Mouse (Mus musculus): ENCODE results near the gene Tril. TPM values are rescaled to one million over a fixed set of nuclear protein-coding genes. Genes with fewer than 3 reads are reported as not detected.

Gene Tril
- total RNA-seq, 1 experiment = 2.4 TPM

GRCm38 (mm10) chr6:53854971-53855856, 34.6 kb upstream of the Tril start:
- H3K4me1 ChIP-seq (ENCODE audit: control insufficient read depth in 2 of 2, insufficient read depth in 2 of 2, low read length in 2 of 2, poor library complexity in 1 of 2) = no peaks in the 10 kb centered on the region
- H3K9me3 ChIP-seq (ENCODE audit: control insufficient read depth, insufficient read depth, low read depth, low read length) = no peaks in the 10 kb centered on the region
- H3K27ac ChIP-seq (ENCODE audit: insufficient read depth, low read depth, low read length, poor library complexity, severe bottlenecking) = no peak overlapping the region
- H3K36me3 ChIP-seq (ENCODE audit: control insufficient read depth, insufficient read depth, low read length, poor library complexity, severe bottlenecking) = no peaks in the 10 kb centered on the region
- no peak overlapping the region for H3K9ac ChIP-seq (ENCODE audit: insufficient read depth, low read depth, low read length, poor library complexity, severe bottlenecking)
- H3K4me3 ChIP-seq (ENCODE audit: insufficient read depth in 1 of 2, low read depth in 1 of 2, low read length in 2 of 2, poor library complexity in 1 of 2, severe bottlenecking in 1 of 2) = no peak overlapping the region
- in situ Hi-C loops (cut with MboI; ENCODE audit: low sequenced_read_pairs in 2 of 2, unreplicated experiment in 2 of 2) = no loop called here
- no peak for DNase-seq (ENCODE audit: low read depth, low spot score)
- TF ChIP-seq HCFC1 (IDR thresholded peaks at IDR 0.05; ENCODE audit: borderline replicate concordance, insufficient read depth, low read length) (no peak), MAFK (IDR thresholded peaks at IDR 0.05; ENCODE audit: insufficient read depth, low read depth, low read length) (no peak), CHD2 (IDR thresholded peaks at IDR 0.05; ENCODE audit: low read depth, low read length) (no peak), ZC3H11A (IDR thresholded peaks at IDR 0.05; ENCODE audit: borderline replicate concordance, low read depth, low read length) (no peak), ZNF384 (IDR thresholded peaks at IDR 0.05; ENCODE audit: low read depth, low read length) (no peak)

DNA sequence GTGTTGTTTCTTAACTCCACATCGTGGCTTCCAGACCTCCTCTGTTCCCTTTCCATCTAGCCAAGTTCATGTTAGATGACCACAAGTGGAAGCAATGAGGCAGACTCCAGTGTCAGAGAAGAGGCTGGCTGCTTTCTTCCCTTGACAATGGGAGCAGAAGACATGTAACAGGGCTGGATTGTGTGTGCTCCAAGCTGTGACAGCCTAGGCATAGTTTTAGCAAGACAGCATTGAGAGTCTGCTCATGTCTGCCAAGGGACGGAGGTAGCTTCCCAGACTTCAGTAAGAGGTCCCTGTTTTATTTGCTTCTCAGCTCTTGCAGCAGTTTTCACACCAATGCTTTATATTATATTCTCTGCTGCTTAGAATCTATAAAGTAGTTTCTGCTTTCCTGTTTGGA, 33.6 kb upstream of the Tril start:
- no peak for DNase-seq (ENCODE audit: low read depth, low spot score)
- H3K9ac ChIP-seq (ENCODE audit: insufficient read depth, low read depth, low read length, poor library complexity, severe bottlenecking) = no peak overlapping the region
- no peak overlapping the region for H3K4me3 ChIP-seq (ENCODE audit: insufficient read depth in 1 of 2, low read depth in 1 of 2, low read length in 2 of 2, poor library complexity in 1 of 2, severe bottlenecking in 1 of 2)
- no peaks in the 10 kb centered on the region for H3K4me1 ChIP-seq (ENCODE audit: control insufficient read depth in 2 of 2, insufficient read depth in 2 of 2, low read length in 2 of 2, poor library complexity in 1 of 2)
- in situ Hi-C loops (cut with MboI; ENCODE audit: low sequenced_read_pairs in 2 of 2, unreplicated experiment in 2 of 2) = no loop called here
- H3K9me3 ChIP-seq (ENCODE audit: control insufficient read depth, insufficient read depth, low read depth, low read length) = no peaks in the 10 kb centered on the region
- TF ChIP-seq HCFC1 (IDR thresholded peaks at IDR 0.05; ENCODE audit: borderline replicate concordance, insufficient read depth, low read length) (no peak), CHD2 (IDR thresholded peaks at IDR 0.05; ENCODE audit: low read depth, low read length) (no peak)
- H3K27ac ChIP-seq (ENCODE audit: insufficient read depth, low read depth, low read length, poor library complexity, severe bottlenecking) = no peak overlapping the region
- no peaks in the 10 kb centered on the region for H3K36me3 ChIP-seq (ENCODE audit: control insufficient read depth, insufficient read depth, low read length, poor library complexity, severe bottlenecking)

DNA sequence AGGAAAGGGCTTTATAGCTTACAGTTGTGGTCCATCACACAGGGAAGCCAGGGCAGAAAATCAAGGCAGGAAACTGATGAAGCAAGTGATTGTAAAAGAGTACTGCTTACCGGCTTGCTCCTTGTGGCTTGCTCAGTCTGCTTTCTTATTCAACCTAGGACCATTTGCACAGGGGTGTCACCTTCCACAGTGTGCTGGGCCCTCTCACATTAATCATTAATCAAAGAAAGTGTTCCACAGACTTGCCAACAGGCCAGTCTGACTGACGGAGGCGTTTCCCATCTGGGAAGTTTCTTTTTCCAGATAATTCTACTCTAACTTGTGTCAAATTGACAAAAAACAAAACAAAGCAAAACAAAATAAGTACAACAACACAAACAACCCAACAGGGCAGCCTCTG, 32.9 kb upstream of the Tril start:
- H3K36me3 ChIP-seq (ENCODE audit: control insufficient read depth, insufficient read depth, low read length, poor library complexity, severe bottlenecking) = no peaks in the 10 kb centered on the region
- H3K9ac ChIP-seq (ENCODE audit: insufficient read depth, low read depth, low read length, poor library complexity, severe bottlenecking) = no peak overlapping the region
- TF ChIP-seq ZC3H11A (IDR thresholded peaks at IDR 0.05; ENCODE audit: borderline replicate concordance, low read depth, low read length) = no peak
- no peak for TF ChIP-seq ZNF384 (IDR thresholded peaks at IDR 0.05; ENCODE audit: low read depth, low read length)
- TF ChIP-seq MAFK (IDR thresholded peaks at IDR 0.05; ENCODE audit: insufficient read depth, low read depth, low read length) = no peak
- no peak for TF ChIP-seq HCFC1 (IDR thresholded peaks at IDR 0.05; ENCODE audit: borderline replicate concordance, insufficient read depth, low read length)
- TF ChIP-seq CHD2 (IDR thresholded peaks at IDR 0.05; ENCODE audit: low read depth, low read length) = no peak
- H3K9me3 ChIP-seq (ENCODE audit: control insufficient read depth, insufficient read depth, low read depth, low read length) = no peaks in the 10 kb centered on the region
- H3K4me3 ChIP-seq (ENCODE audit: insufficient read depth in 1 of 2, low read depth in 1 of 2, low read length in 2 of 2, poor library complexity in 1 of 2, severe bottlenecking in 1 of 2) = no peak overlapping the region
- H3K27ac ChIP-seq (ENCODE audit: insufficient read depth, low read depth, low read length, poor library complexity, severe bottlenecking) = no peak overlapping the region
- no peaks in the 10 kb centered on the region for H3K4me1 ChIP-seq (ENCODE audit: control insufficient read depth in 2 of 2, insufficient read depth in 2 of 2, low read length in 2 of 2, poor library complexity in 1 of 2)
- no peak for DNase-seq (ENCODE audit: low read depth, low spot score)
- in situ Hi-C loops (cut with MboI; ENCODE audit: low sequenced_read_pairs in 2 of 2, unreplicated experiment in 2 of 2) = no loop called here

GRCm38 (mm10) chr6:53844626-53845025, 24.0 kb upstream of the Tril start:
- H3K4me3 ChIP-seq (ENCODE audit: insufficient read depth in 1 of 2, low read depth in 1 of 2, low read length in 2 of 2, poor library complexity in 1 of 2, severe bottlenecking in 1 of 2) = peak overlapping the region in 1 of 2 experiments; percentile 53; a peak in 2 of 4 replicates
- no peaks in the 10 kb centered on the region for H3K36me3 ChIP-seq (ENCODE audit: control insufficient read depth, insufficient read depth, low read length, poor library complexity, severe bottlenecking)
- no peak for DNase-seq (ENCODE audit: low read depth, low spot score)
- H3K9ac ChIP-seq (ENCODE audit: insufficient read depth, low read depth, low read length, poor library complexity, severe bottlenecking) = no peak overlapping the region
- in situ Hi-C loops (cut with MboI; ENCODE audit: low sequenced_read_pairs in 2 of 2, unreplicated experiment in 2 of 2) = no loop called here
- no peaks in the 10 kb centered on the region for H3K4me1 ChIP-seq (ENCODE audit: control insufficient read depth in 2 of 2, insufficient read depth in 2 of 2, low read length in 2 of 2, poor library complexity in 1 of 2)
- TF ChIP-seq ZC3H11A (IDR thresholded peaks at IDR 0.05; ENCODE audit: borderline replicate concordance, low read depth, low read length) = no peak
- no peak for TF ChIP-seq CHD2 (IDR thresholded peaks at IDR 0.05; ENCODE audit: low read depth, low read length)
- TF ChIP-seq MAFK (IDR thresholded peaks at IDR 0.05; ENCODE audit: insufficient read depth, low read depth, low read length) = no peak
- no peak for TF ChIP-seq ZNF384 (IDR thresholded peaks at IDR 0.05; ENCODE audit: low read depth, low read length)
- no peak for TF ChIP-seq HCFC1 (IDR thresholded peaks at IDR 0.05; ENCODE audit: borderline replicate concordance, insufficient read depth, low read length)
- no peaks in the 10 kb centered on the region for H3K9me3 ChIP-seq (ENCODE audit: control insufficient read depth, insufficient read depth, low read depth, low read length)
- H3K27ac ChIP-seq (ENCODE audit: insufficient read depth, low read depth, low read length, poor library complexity, severe bottlenecking) = no peak overlapping the region

Data from ES-E14 (cell line).